Mouse (Mus musculus) myocyte (in vitro differentiated cells): ENCODE measurements around the gene Tspan33. TPM values are rescaled to one million over a fixed set of nuclear protein-coding genes. Genes with fewer than 3 reads are reported as not detected.

Source experiments
- H3K27me3 ChIP-seq: one replicate; pipeline ENCODE4 v1.6.1; 2011; ENCODE audit not compliant: control insufficient read depth, insufficient read depth, insufficient read length
- H3K36me3 ChIP-seq: one replicate; pipeline ENCODE4 v1.6.1; 2011; ENCODE audit not compliant: control insufficient read depth, insufficient read depth
- H3K4me2 ChIP-seq: one replicate; pipeline ENCODE4 v1.6.1; 2011; ENCODE audit warnings: low read depth, control low read depth
- H3K4me3 ChIP-seq: one replicate; pipeline ENCODE4 v1.5.1; 2011; ENCODE audit warnings: mild to moderate bottlenecking, control low read depth, moderate library complexity
- H3K79me2 ChIP-seq: one replicate; pipeline ENCODE4 v1.6.1; 2011; ENCODE audit not compliant: control insufficient read depth, insufficient read depth
- H3ac ChIP-seq: one replicate; pipeline ENCODE4 v1.6.1; 2011; ENCODE audit not compliant: control insufficient read depth, insufficient read length
- CEBPB ChIP-seq: IDR thresholded peaks from 2 replicates; pipeline ENCODE4 v1.6.1; 2011; ENCODE audit warnings: mild to moderate bottlenecking, moderate library complexity; ENCODE audit not compliant: poor library complexity, insufficient read depth, severe bottlenecking
- E2F4 ChIP-seq: IDR thresholded peaks from one replicate; pipeline ENCODE4 v1.6.1; 2011; ENCODE audit warnings: mild to moderate bottlenecking, control low read depth, moderate library complexity; ENCODE audit not compliant: insufficient read depth
- MAX ChIP-seq: IDR thresholded peaks from one replicate; pipeline ENCODE4 v1.6.1; 2011; ENCODE audit warnings: low read depth, mild to moderate bottlenecking, control low read depth
- MYOD1 ChIP-seq, 3 experiments: IDR thresholded peaks; one replicate each; pipeline ENCODE4 v1.6.1; 2011; ENCODE audit warnings: control low read depth in 2 of 3, low read depth in 2 of 3, mild to moderate bottlenecking in 2 of 3, moderate library complexity in 1 of 3; ENCODE audit not compliant: insufficient read length in 2 of 3, control insufficient read depth in 1 of 3
- MYOG ChIP-seq, 3 experiments: IDR thresholded peaks; one replicate each; pipeline ENCODE4 v1.6.1; 2011; ENCODE audit warnings: control low read depth in 2 of 3, low read depth in 2 of 3, mild to moderate bottlenecking in 2 of 3; ENCODE audit not compliant: insufficient read length in 2 of 3, control insufficient read depth in 1 of 3, insufficient read depth in 1 of 3
- POLR2A ChIP-seq: IDR thresholded peaks from one replicate; pipeline ENCODE4 v1.6.1; 2011; ENCODE audit warnings: low read depth, mild to moderate bottlenecking, control low read depth, moderate library complexity; ENCODE audit not compliant: insufficient read length
- POLR2AphosphoS2 ChIP-seq: IDR thresholded peaks from one replicate; pipeline ENCODE4 v1.6.1; 2011; ENCODE audit warnings: low read depth, control low read depth; ENCODE audit not compliant: insufficient read length
- REST ChIP-seq: IDR thresholded peaks from one replicate; pipeline ENCODE4 v1.6.1; 2011; ENCODE audit warnings: mild to moderate bottlenecking, control low read depth, moderate library complexity; ENCODE audit not compliant: insufficient read depth, insufficient read length
- SRF ChIP-seq: IDR thresholded peaks from one replicate; pipeline ENCODE4 v1.6.1; 2011; ENCODE audit warnings: low read depth; ENCODE audit not compliant: control insufficient read depth, insufficient read length
- TCF12 ChIP-seq: IDR thresholded peaks from one replicate; pipeline ENCODE4 v1.6.1; 2011; ENCODE audit warnings: mild to moderate bottlenecking, control low read depth; ENCODE audit not compliant: poor library complexity, insufficient read depth, severe bottlenecking
- TCF3 ChIP-seq: IDR thresholded peaks from one replicate; pipeline ENCODE4 v1.6.1; 2011; ENCODE audit warnings: low read depth, control low read depth; ENCODE audit not compliant: insufficient read length
- USF1 ChIP-seq: IDR thresholded peaks from one replicate; pipeline ENCODE4 v1.6.1; 2011; ENCODE audit warnings: low read depth, mild to moderate bottlenecking, control low read depth, moderate library complexity
- polyA plus RNA-seq: library from polyadenylated mRNA; unstranded; fragments of >200 nt; fragmentation: generic; extraction: Trizol; gene quantifications from one replicate; pipeline ENCODE4 v1.2.1, GENCODE M21; 2012; ENCODE audit warnings: missing spikeins

Gene Tspan33
- polyA plus RNA-seq, 1 experiment, result 8.6 TPM

DNA sequence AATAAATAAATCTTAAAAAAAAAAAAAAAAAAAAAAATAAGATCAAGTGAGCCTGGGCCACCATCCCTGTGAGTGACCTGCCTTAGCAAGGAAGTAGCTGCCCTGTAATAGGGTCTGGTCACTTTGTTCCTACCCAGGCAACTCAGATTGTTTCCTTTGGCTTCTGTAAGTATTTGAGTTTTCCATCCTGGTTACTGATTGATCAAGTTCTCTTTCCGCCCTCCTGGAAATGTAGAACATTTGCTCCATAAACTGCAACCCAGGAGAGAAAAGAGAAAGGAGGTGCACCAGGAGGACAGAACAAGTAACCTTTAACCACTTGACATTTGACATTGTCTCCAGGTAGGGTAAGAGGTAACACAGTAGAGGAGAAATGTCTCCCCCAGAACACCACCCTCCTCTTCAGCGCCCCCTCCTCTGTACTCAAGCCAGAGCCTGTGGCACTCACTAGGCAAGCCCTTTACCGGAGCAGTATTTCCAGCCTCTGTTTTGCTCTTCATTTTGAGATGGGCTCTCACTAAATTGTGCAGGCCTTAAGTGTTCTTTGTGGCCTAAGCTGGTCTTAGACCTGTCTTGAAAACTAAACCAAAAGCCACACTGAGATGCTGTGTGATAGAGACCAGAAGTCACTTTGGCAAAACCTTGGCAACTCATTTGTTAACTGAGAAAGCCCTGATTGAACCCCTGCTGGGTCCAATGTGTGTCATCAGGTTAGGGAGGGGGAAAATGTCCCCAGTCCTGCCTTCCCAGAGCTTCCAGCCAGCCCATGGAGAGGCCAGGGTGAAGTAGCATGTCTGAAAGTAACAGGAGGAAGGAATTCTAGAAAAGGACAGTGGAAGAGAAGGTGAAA is 35.2 kb upstream of the Tspan33 start:
- Histone ChIP-seq H3K27me3 (peaks cover 5% of the 10 kb centered on the region), H3K4me3 (no peak overlapping the region), H3K79me2 (no peaks in the 10 kb centered on the region), H3ac (no peak overlapping the region), H3K4me2 (no peak overlapping the region), H3K36me3 (no peaks in the 10 kb centered on the region)
- TF ChIP-seq TCF12, result no peak
- TF ChIP-seq MYOD1 (IDR thresholded peaks at IDR 0.05; ENCODE audit: control insufficient read depth in 1 of 3, insufficient read length in 2 of 3, low read depth in 2 of 3), result no peak
- no peak for TF ChIP-seq TCF3

DNA sequence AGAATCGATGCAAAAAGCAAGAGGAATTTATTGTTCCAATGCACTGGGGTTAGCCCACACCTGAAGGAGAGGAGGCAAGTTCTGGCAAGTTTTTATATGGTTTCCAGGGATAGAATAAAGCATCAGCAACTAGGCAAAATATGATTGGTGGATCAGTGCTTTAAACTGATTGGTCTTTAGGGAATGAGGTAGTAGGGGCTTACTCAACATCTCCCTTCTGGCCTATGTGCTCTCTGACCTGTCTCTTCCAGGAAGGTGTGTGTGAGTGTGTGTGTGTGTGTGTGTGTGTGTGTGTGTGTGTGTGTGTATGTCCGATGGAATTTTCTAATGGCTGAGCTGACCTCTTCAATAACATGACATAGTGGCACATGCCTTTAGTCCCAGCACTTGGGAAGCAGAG is 34.1 kb upstream of the Tspan33 start:
- no peak overlapping the region for H3K4me2 ChIP-seq
- peaks cover 5% of the 10 kb centered on the region for H3K27me3 ChIP-seq
- H3K79me2 ChIP-seq, result no peaks in the 10 kb centered on the region
- TF ChIP-seq TCF12 (no peak), REST (no peak), MYOD1 (IDR thresholded peaks at IDR 0.05; ENCODE audit: control insufficient read depth in 1 of 3, insufficient read length in 2 of 3, low read depth in 2 of 3) (no peak), MYOG (IDR thresholded peaks at IDR 0.05; ENCODE audit: control insufficient read depth in 1 of 3, insufficient read depth in 1 of 3, insufficient read length in 2 of 3, low read depth in 2 of 3) (no peak), MAX (no peak), USF1 (no peak), POLR2AphosphoS2 (no peak), POLR2A (no peak), CEBPB (no peak), E2F4 (no peak), SRF (no peak), TCF3 (no peak)
- no peak overlapping the region for H3ac ChIP-seq
- H3K36me3 ChIP-seq, result no peaks in the 10 kb centered on the region
- no peak overlapping the region for H3K4me3 ChIP-seq

DNA sequence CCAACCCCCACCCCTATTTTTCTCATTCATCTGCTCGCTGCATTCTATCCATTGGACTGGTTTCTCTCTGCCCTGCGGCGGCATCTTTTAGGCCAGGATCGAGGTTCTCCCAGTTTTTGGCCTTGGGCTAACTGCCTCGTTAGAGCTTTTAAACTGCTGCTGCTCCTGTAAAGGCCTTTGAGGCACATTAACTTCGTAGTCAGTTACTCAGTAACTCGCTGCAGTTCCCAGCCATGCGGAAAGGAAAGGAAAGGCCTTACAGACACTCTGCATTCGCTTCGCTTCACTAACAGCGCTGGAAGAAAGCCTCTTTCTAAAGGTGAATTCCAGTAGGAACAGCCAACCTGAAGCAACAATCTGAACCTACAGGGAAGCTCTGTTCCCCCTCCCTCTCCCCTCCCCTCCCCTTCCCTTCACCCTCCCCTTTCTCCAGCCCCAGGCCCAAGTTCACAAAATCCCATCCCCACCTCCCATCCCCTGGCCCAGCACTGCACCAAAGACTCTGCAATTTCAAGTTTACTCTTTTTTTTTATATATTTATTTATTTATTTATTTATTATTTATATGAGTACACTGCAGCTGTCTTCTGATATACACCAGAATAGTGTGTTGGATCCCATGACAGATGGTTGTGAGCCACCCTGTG is 33.2 kb upstream of the Tspan33 start:
- Histone ChIP-seq H3ac (no peak overlapping the region), H3K27me3 (peaks cover 5% of the 10 kb centered on the region), H3K36me3 (no peaks in the 10 kb centered on the region), H3K4me3 (no peak overlapping the region), H3K79me2 (no peaks in the 10 kb centered on the region), H3K4me2 (no peak overlapping the region)
- TF ChIP-seq MYOG (IDR thresholded peaks at IDR 0.05; ENCODE audit: control insufficient read depth in 1 of 3, insufficient read depth in 1 of 3, insufficient read length in 2 of 3, low read depth in 2 of 3), result no peak
- TF ChIP-seq E2F4, result no peak
- no peak for TF ChIP-seq POLR2AphosphoS2
- no peak for TF ChIP-seq MYOD1 (IDR thresholded peaks at IDR 0.05; ENCODE audit: control insufficient read depth in 1 of 3, insufficient read length in 2 of 3, low read depth in 2 of 3)
- TF ChIP-seq USF1, result no peak
- TF ChIP-seq TCF3, result no peak

DNA sequence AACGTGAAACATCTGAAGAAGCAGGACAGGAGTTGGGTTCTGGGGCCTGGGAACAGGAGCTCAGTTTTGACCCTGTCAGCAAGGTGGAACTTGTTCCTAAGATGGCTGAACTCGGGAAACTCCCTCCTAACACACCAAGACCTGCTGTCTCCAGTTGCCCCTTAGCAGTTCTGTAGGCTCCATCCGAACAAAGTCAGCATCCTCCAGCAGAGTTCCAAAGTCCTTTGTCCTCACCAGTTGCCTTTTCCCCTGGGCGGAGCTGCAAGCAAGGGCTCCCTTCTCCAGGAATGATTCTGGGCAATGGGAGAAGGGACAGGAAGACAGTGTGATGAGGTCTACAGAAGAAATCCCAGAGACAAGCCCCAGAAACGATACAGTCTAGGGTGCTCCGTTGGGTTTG is 26.8 kb upstream of the Tspan33 start:
- Histone ChIP-seq H3K4me3 (no peak overlapping the region), H3K27me3 (no peaks in the 10 kb centered on the region), H3K36me3 (no peaks in the 10 kb centered on the region), H3K79me2 (no peaks in the 10 kb centered on the region), H3K4me2 (no peak overlapping the region), H3ac (no peak overlapping the region)
- no peak for TF ChIP-seq MYOD1 (IDR thresholded peaks at IDR 0.05; ENCODE audit: control insufficient read depth in 1 of 3, insufficient read length in 2 of 3, low read depth in 2 of 3)
- no peak for TF ChIP-seq SRF

DNA sequence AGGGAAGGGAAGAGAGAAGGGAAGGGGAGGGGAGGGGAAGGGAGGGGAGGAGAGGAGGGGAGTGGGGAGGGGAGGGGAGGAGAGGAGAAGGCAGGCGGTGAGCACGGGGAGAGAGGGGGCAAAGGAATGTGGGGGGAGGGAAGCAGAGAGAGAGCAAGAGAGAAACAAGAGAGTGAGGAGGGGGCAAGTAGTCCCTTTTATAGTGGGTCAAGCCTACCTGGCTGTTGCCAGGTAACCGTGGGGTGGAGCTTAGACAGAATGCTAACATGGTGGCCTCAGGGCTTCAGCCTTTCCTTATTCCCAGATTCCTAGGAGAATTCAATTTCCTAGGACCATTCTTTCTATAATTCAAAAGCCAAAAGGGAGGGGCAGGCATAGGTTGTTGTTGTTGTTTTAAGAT is 22.3 kb upstream of the Tspan33 start:
- H3K36me3 ChIP-seq, result no peaks in the 10 kb centered on the region
- H3K27me3 ChIP-seq, result no peaks in the 10 kb centered on the region
- no peaks in the 10 kb centered on the region for H3K79me2 ChIP-seq
- no peak overlapping the region for H3K4me3 ChIP-seq
- H3ac ChIP-seq, result no peak overlapping the region
- H3K4me2 ChIP-seq, result no peak overlapping the region
- no peak for TF ChIP-seq POLR2AphosphoS2
- TF ChIP-seq CEBPB, result no peak
- TF ChIP-seq TCF12, result no peak
- TF ChIP-seq USF1, result no peak
- TF ChIP-seq REST, result no peak
- no peak for TF ChIP-seq TCF3
- TF ChIP-seq MYOG (IDR thresholded peaks at IDR 0.05; ENCODE audit: control insufficient read depth in 1 of 3, insufficient read depth in 1 of 3, insufficient read length in 2 of 3, low read depth in 2 of 3), result no peak
- no peak for TF ChIP-seq MAX
- no peak for TF ChIP-seq SRF
- TF ChIP-seq E2F4, result no peak
- no peak for TF ChIP-seq POLR2A
- TF ChIP-seq MYOD1 (IDR thresholded peaks at IDR 0.05; ENCODE audit: control insufficient read depth in 1 of 3, insufficient read length in 2 of 3, low read depth in 2 of 3), result no peak
